Mouse (Mus musculus) layer of hippocampus, adult 9-10 months (tissue): Measurements from ENCODE around the gene Stim1.
"Not testable (repeated sequence)": the region's sequence is repeated elsewhere in the genome, so short reads cannot be mapped to it uniquely, and the experiment has no call there.

Source experiments
- DNase-seq: peaks from one replicate; pipeline ENCODE4 v3.0.0; 2022; ENCODE audit warnings: low spot score

The Stim1 gene

GRCm38 (mm10) chr7:102249896-102250630, 17.5 kb upstream of the Stim1 start:
- no peak for DNase-seq

GRCm38 (mm10) chr7:102250631-102251214, 16.9 kb upstream of the Stim1 start:
- DNase-seq: peak; percentile 66

GRCm38 (mm10) chr7:102253631-102254030, 14.0 kb upstream of the Stim1 start:
- DNase-seq: no peak

- DNase-seq: no peak
These were observed 11.7 kb upstream of the Stim1 start, which contains the start of gene Rhog for GRCm38 (mm10) chr7:102255954-102256353. TSS of gene Rhog (minus strand) at chr7:102256054.

- DNase-seq: no peak
These were observed 11.0 kb upstream of the Stim1 start for GRCm38 (mm10) chr7:102256636-102257035.

GRCm38 (mm10) chr7:102258189-102258588, 9.4 kb upstream of the Stim1 start:
- DNase-seq: peak; percentile 65

GRCm38 (mm10) chr7:102258753-102259152, 8.9 kb upstream of the Stim1 start:
- no peak for DNase-seq

- DNase-seq: no peak
These were observed 7.7 kb upstream of the Stim1 start for GRCm38 (mm10) chr7:102259716-102260479.

- DNase-seq: no peak
These were observed 7.1 kb upstream of the Stim1 start for GRCm38 (mm10) chr7:102260518-102260917.

GRCm38 (mm10) chr7:102263020-102263419, 4.6 kb upstream of the Stim1 start:
- DNase-seq: no peak

GRCm38 (mm10) chr7:102266021-102266400, 1.6 kb upstream of the Stim1 start:
- DNase-seq: not testable (repeated sequence)

GRCm38 (mm10) chr7:102266401-102267042, 1.1 kb upstream of the Stim1 start:
- DNase-seq: no peak

GRCm38 (mm10) chr7:102267113-102267579, 460 bp upstream of the Stim1 start:
- DNase-seq: peak; percentile 92

GRCm38 (mm10) chr7:102268395-102268748, 766 bp downstream of the Stim1 start:
- DNase-seq: no peak

- DNase-seq: no peak
These were observed 4.9 kb downstream of the Stim1 start for GRCm38 (mm10) chr7:102272422-102272948.

GRCm38 (mm10) chr7:102281403-102281802, 13.8 kb downstream of the Stim1 start:
- DNase-seq: no peak

GRCm38 (mm10) chr7:102282261-102282660, 14.7 kb downstream of the Stim1 start:
- DNase-seq: no peak

GRCm38 (mm10) chr7:102289466-102289865, 21.9 kb downstream of the Stim1 start:
- DNase-seq: no peak

GRCm38 (mm10) chr7:102292228-102292627, 24.6 kb downstream of the Stim1 start:
- no peak for DNase-seq

- no peak for DNase-seq
These were observed 25.6 kb downstream of the Stim1 start for GRCm38 (mm10) chr7:102293234-102293633.

GRCm38 (mm10) chr7:102300761-102301160, 33.2 kb downstream of the Stim1 start:
- DNase-seq: no peak

- DNase-seq: no peak
These were observed 34.9 kb downstream of the Stim1 start for GRCm38 (mm10) chr7:102302471-102302870.
